Mouse (Mus musculus) liver, adult 2 months (tissue): Measurements from ENCODE around the gene Sowahb.

ENCODE experiments used
- CTCF ChIP-seq: fragments of 200-500 bp; IDR thresholded peaks from 2 replicates; pipeline ENCODE4 v1.5.1; 2011; ENCODE audit warnings: low read depth, low read length, control low read depth
- POLR2A ChIP-seq: fragments of 200-500 bp; IDR thresholded peaks from 2 replicates; pipeline ENCODE4 v1.6.1; 2011; ENCODE audit warnings: low read length, control low read depth; ENCODE audit not compliant: insufficient read depth; ENCODE audit errors: extremely low read depth

DNA sequence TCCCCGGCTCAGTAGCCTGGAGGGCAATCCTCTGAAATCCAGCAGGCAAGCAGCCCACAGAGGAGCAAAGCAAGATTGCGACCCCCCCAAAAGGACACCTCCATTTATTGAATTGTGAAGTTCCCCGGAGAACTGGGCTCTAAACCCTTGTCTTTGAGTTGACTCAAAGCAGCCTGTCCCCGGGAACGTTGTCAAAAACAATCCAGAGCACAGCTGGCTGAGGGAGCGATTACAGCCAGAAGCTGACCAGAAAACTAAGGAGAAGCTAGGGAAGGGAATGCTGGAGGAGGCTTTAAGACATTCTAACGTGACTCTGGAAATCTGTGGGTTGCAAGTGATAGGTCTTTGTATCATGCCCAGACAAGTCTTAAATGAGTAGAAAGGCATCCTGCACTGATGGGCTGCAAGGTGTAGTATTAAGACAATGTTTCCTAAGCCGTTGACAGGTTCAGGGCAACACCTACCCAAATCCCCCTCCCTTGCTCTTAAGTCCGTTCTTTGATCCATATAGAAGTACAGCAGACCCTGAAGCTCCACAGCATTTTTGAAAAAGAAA lies 17.6 kb downstream of the Sowahb start:
- TF ChIP-seq CTCF (no peak), POLR2A (no peak)
